ENCODE assay signal across 9 mouse cellular contexts in genomic region chr9:37053041-37053440, GRCm38 (mm10).
DNase-seq lines count a peak whose midpoint lies in the region; ATAC-seq and TF ChIP-seq lines count a peak whose summit lies in the region.
"Had no signal": no experiment of that assay in that cellular context is flagged by ENCODE, and none has a peak within 500 bp of the region (broad histone marks: within the 10 kb centered on the region; RNA-seq: fewer than 3 reads in every experiment).

No protein-coding gene starts in this region.

- peak overlapping the region; percentile 90 for H3K27ac ChIP-seq in lung, embryonic 14.5 days (ENCODE audit: low read depth)
- H3K27ac ChIP-seq in intestine, embryonic 15.5 days: peak overlapping the region; percentile 62
- peak overlapping the region; percentile 71 for H3K27ac ChIP-seq in neural tube, embryonic 13.5 days (replicated peaks)

- ATAC-seq in lung, embryonic 14.5 days (ENCODE audit: insufficient read depth): no peak
- peak; percentile 35; the same call in 1 of the 2 replicates for ATAC-seq in intestine, embryonic 15.5 days
- no peak for ATAC-seq in neural tube, embryonic 13.5 days (ENCODE audit: low read depth)
- ATAC-seq: Patski had no signal

- H3K4me3 ChIP-seq in lung, embryonic 14.5 days (ENCODE audit: low read depth, low read length): no peak overlapping the region
- no peak overlapping the region for H3K4me3 ChIP-seq in intestine, embryonic 15.5 days (replicated peaks)
- H3K4me3 ChIP-seq in neural tube, embryonic 13.5 days: no peak overlapping the region

- H3K4me1 ChIP-seq in lung, embryonic 14.5 days (ENCODE audit: insufficient read depth): peaks cover 29% of the 10 kb centered on the region
- H3K4me1 ChIP-seq in intestine, embryonic 15.5 days (replicated peaks): peaks cover 26% of the 10 kb centered on the region
- peaks cover 81% of the 10 kb centered on the region for H3K4me1 ChIP-seq in neural tube, embryonic 13.5 days (replicated peaks)

- WGBS in lung, embryonic 14.5 days: 20% methylated on average over 6 of the region's 6 CpGs
- 41% methylated on average over 6 of the region's 6 CpGs for WGBS in intestine, embryonic 15.5 days
- 33% methylated on average over 6 of the region's 6 CpGs for WGBS in neural tube, embryonic 13.5 days

- TF ChIP-seq CTCF in lung, embryonic 14.5 days (IDR thresholded peaks at IDR 0.05; ENCODE audit: low read depth): no peak

- no peaks in the 10 kb centered on the region for H3K9me3 ChIP-seq in lung, embryonic 14.5 days (ENCODE audit: low read depth, low read length)
- H3K9me3 ChIP-seq in intestine, embryonic 15.5 days: no peaks in the 10 kb centered on the region
- H3K9me3 ChIP-seq in neural tube, embryonic 13.5 days: no peaks in the 10 kb centered on the region

- no peak overlapping the region for H3K9ac ChIP-seq in lung, embryonic 14.5 days
- H3K9ac ChIP-seq in intestine, embryonic 15.5 days: no peak overlapping the region
- no peak overlapping the region for H3K9ac ChIP-seq in neural tube, embryonic 13.5 days

- H3K27me3 ChIP-seq in lung, embryonic 14.5 days (ENCODE audit: insufficient read depth, low read length): no peaks in the 10 kb centered on the region
- H3K27me3 ChIP-seq in intestine, embryonic 15.5 days (replicated peaks): no peaks in the 10 kb centered on the region
- H3K27me3 ChIP-seq in neural tube, embryonic 13.5 days: no peaks in the 10 kb centered on the region

- H3K4me2 ChIP-seq in lung, embryonic 14.5 days: peak overlapping the region; percentile 52
- H3K4me2 ChIP-seq in intestine, embryonic 15.5 days (replicated peaks): peak overlapping the region; percentile 42
- no peak overlapping the region for H3K4me2 ChIP-seq in neural tube, embryonic 13.5 days

- DNase-seq in lung, embryonic 14.5 days: peak; percentile 67
- no peak for DNase-seq in lung, postnatal 25 days (ENCODE audit: low spot score)
- peak; percentile 31 for DNase-seq in gastrocnemius, postnatal 10 days
- DNase-seq in layer of hippocampus, adult 11-12 months (ENCODE audit: low spot score): no peak
- DNase-seq in frontal cortex, adult 2 months (ENCODE audit: extremely low spot score in 1 of 2, low spot score in 1 of 2): no peak
- DNase-seq in adrenal gland, postnatal 14 days: no peak

- no peaks in the 10 kb centered on the region for H3K36me3 ChIP-seq in lung, embryonic 14.5 days (ENCODE audit: insufficient read depth)
- H3K36me3 ChIP-seq in intestine, embryonic 15.5 days: no peaks in the 10 kb centered on the region
- no peaks in the 10 kb centered on the region for H3K36me3 ChIP-seq in neural tube, embryonic 13.5 days

Comparison
In these comparisons a context has a peak if more than half of its experiments do, and no peak if none do; other contexts are left out.
1. DNase-seq: peak in lung, embryonic 14.5 days (single experiment) and gastrocnemius, postnatal 10 days (single experiment); none in lung, postnatal 25 days (single experiment), layer of hippocampus, adult 11-12 months (single experiment), frontal cortex, adult 2 months (0 of 2) and adrenal gland, postnatal 14 days (single experiment).
2. Peak in every context shown above with its lines, with median percentiles within 50 percentile points of each other: H3K27ac ChIP-seq.